Mouse (Mus musculus): ENCODE measurements around the gene Ap3m1.

Gene Ap3m1

GRCm38 (mm10) chr14:21013800-21014334, 38.4 kb downstream of the Ap3m1 start:
- DNase-seq (ENCODE audit: low spot score): no peak

DNA sequence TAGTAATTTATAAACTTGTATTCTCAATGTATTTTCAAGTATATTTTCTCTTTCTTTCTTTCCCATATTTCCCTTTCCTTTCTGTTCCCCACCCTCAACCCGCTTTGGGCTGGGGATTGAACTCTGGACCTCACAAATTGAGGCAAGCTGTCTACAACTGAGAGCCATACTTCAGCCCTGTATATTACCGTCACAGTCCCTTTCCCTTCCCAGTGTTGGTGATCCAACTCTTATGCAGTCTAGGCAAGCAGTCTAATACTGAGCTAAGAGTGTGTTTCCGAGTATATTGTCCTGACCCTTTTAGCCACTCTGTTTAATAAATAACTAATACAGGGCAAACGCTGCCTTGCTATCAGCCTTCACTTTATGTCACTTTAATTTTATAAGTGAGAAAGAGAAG, 52.7 kb downstream of the Ap3m1 start:
- DNase-seq (ENCODE audit: low spot score): no peak

GRCm38 (mm10) chr14:20997548-20997947, 54.8 kb downstream of the Ap3m1 start:
- no peak for DNase-seq (ENCODE audit: low spot score)

DNA sequence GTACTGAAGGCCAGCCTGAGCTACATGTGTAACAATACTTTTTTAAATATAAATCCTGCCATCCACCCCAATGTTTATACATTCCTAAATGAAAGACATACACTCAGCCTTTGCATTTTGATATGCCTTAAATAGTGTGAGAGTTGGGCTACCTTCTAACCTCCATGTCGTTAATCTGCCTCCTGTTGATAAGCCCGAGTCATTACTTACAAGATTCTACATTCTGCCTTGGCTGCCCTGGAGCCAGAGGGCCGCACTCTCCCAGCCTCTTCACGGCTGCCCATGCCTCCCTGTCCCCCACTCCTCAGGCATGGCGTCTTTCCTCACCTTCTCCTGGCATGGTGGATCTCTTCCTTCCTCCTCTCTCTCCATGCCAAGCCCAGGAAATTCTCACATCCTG, 55.9 kb downstream of the Ap3m1 start:
- DNase-seq (ENCODE audit: low spot score): no peak

GRCm38 (mm10) chr14:20995497-20995896, 56.8 kb downstream of the Ap3m1 start:
- DNase-seq (ENCODE audit: low spot score): no peak

DNA sequence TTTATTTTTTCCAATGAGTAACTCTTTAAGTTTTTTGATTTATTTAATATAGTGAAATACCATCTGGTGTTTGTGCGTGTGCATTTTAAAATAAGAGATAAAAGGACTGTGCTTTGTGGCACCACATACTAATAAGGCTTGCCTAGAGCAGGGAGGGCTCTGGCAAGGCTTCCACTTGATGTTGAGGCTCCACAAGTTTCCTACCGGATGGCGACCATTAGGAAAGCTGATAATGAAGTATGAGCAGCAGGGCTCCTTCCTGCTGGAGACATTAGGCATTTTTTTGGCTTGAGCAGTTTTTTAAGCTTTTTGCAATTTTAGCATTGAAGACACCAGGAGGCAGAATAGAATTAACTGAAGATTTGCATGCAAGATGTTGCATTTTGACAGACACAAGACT, 57.8 kb downstream of the Ap3m1 start:
- no peak for DNase-seq (ENCODE audit: low spot score)

DNA sequence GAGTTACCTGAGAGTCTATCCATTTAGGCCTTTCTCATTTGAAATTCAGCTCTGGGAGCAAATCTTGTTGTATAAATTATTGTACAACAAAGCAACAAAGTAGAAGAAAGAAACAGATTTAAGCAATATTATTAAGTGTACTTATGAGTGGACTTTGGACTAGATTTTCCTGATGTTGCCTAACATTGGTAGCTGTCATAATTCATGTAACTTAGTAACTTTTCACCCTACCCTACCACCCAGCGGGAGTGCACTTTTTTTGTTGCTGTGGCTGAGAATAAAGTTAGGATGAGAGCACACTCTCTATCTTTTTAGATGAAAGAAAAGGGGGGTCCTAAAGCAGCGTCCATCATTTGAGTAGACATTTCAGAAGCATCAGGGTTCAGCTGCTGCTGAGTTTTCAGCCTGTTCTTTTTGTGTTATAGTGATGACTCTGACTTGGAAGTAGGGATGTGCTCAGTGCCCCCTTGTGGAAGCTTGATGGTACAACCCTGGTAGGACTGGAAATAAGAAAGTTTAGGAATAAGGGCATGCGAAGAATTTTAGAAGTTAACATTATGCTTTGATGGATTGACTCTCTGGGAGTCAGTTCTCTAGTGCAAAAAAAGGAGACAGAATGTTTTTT, 59.1 kb downstream of the Ap3m1 start:
- peak; percentile 53 for DNase-seq (ENCODE audit: low spot score)

DNA sequence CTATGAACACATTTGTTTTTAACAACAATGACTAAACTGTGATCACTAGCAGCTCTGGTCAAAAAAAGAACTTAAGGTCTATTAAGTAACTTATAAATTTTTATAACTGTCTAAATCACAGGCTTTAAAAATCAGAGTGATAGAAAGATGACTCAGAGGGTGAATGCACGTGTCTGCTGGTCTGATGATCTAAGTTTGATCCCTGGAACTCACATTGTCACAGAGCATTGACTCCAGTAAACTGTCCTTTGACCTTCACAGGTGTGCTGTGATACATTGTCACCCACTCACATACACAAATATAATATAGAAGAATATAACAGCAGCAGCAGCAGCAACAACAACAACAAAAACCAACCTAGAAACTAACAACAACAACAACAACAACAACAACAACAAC, 60.8 kb downstream of the Ap3m1 start:
- no peak for DNase-seq (ENCODE audit: low spot score)

DNA sequence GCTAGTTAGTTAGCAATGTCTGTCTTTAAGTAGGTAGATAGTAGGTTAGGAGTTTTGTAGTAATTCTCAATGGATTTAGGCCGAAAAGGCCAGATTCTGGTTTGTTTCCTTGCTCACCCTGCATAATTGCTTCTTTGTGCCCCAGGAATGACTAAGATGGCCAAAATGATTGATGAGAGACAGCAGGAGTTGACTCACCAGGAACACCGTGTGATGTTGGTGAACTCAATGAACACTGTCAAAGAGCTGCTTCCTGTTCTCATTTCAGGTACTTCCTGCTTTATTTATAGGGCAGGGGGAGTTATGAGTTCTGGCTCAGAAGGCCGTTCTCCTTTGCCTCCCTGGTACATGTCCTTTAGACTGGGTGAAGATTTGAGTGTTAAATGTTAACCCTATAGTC, 66.8 kb downstream of the Ap3m1 start:
- no peak for DNase-seq (ENCODE audit: low spot score)

DNA sequence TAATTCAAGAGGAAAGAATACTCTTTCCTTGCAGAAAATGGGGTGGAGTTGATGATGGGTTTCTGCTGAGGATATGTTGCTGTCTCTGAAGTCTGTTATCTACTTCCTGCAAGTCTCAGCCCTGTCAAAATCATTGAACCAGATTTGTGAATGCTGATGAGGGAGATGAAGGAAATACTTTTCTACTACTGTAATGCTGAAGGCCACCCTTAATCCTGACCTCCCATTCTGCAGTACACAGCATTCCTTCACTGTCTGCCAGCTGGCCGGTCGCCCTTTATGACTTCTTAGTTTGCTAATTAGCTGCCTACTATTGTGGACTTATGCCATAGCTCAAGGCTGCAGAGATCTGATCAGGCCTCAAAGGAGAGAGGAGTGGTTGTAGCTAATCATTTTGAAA, 68.5 kb downstream of the Ap3m1 start:
- peak; percentile 52 for DNase-seq (ENCODE audit: low spot score)

All from urinary bladder, postnatal 14 days (tissue).